Mouse (Mus musculus) stomach, postnatal 0 days (tissue): ENCODE data around the gene Tinagl1.

Source experiments
- CTCF ChIP-seq: IDR thresholded peaks from 2 replicates; pipeline ENCODE4 v1.5.1; 2016; ENCODE audit warnings: antibody characterized with exemption, low read depth, mild to moderate bottlenecking, moderate library complexity
- EP300 ChIP-seq: optimal IDR thresholded peaks from 2 replicates; pipeline ENCODE3; 2016; ENCODE audit warnings: antibody characterized with exemption

- TF ChIP-seq CTCF, result no peak
- TF ChIP-seq EP300, result no peak
Observed at GRCm38 (mm10) chr4:130195924-130196323, 21.0 kb upstream of the Tinagl1 start.
